Mouse (Mus musculus) olfactory bulb, adult 2 months (tissue): ENCODE results near the gene Agr2. TPM values are rescaled to one million over a fixed set of nuclear protein-coding genes. Genes with fewer than 3 reads are reported as not detected.

ENCODE experiments used
- H3K27ac ChIP-seq: fragments of 200-500 bp; 2 replicates; pipeline ENCODE4 v1.5.1; 2012; ENCODE audit warnings: low read depth, low read length; ENCODE audit not compliant: insufficient read depth
- H3K4me1 ChIP-seq: fragments of 200-500 bp; 2 replicates; pipeline ENCODE4 v1.6.1; 2012; ENCODE audit warnings: low read length; ENCODE audit not compliant: control insufficient read depth, insufficient read depth
- H3K4me3 ChIP-seq: fragments of 200-500 bp; 2 replicates; pipeline ENCODE4 v1.5.1; 2012; ENCODE audit warnings: mild to moderate bottlenecking, low read depth, low read length, moderate library complexity; ENCODE audit not compliant: insufficient read depth
- CTCF ChIP-seq: fragments of 200-500 bp; IDR thresholded peaks from 2 replicates; pipeline ENCODE4 v1.5.1; 2012; ENCODE audit warnings: low read depth, mild to moderate bottlenecking, low read length, moderate library complexity; ENCODE audit not compliant: insufficient read depth
- POLR2A ChIP-seq: fragments of 200-500 bp; IDR thresholded peaks from 2 replicates; pipeline ENCODE4 v1.6.1; 2012; ENCODE audit warnings: mild to moderate bottlenecking, low read depth, low read length, moderate library complexity; ENCODE audit not compliant: insufficient read depth
- WGBS: fragments of 180-500 bp; shearing (Covaris S2); methylation state at CpG from one replicate; pipeline ENCODE4 v1.1.7; 2018; 5-methylcytosine and 5-hydroxymethylcytosine counted together
- polyA plus RNA-seq: library from polyadenylated mRNA; stranded (reverse); fragments of >200 nt; gene quantifications from 2 replicates; pipeline ENCODE4 v1.2.4, GENCODE M21; 2012; ENCODE audit warnings: low replicate concordance; ENCODE audit not compliant: missing spikeins, insufficient read depth, insufficient read length

The Agr2 gene
- not detected in 2 replicates for polyA plus RNA-seq

GRCm38 (mm10) chr12:35992711-35993110 is at the start of gene Agr2:
TSS of gene Agr2 (plus strand) at chr12:35992907.
- Histone ChIP-seq H3K27ac (no peak within 1 kb of the TSS), H3K4me3 (no peak within 1 kb of the TSS), H3K4me1 (no peaks in the 10 kb centered on the region)
- 56% methylated on average over 9 of the region's 9 CpGs for WGBS
- TF ChIP-seq POLR2A, result no peak
- TF ChIP-seq CTCF, result no peak

GRCm38 (mm10) chr12:35951757-35952156 is 41.0 kb upstream of the Agr2 start:
- TF ChIP-seq CTCF (no peak), POLR2A (no peak)
- Histone ChIP-seq H3K27ac (no peak overlapping the region), H3K4me3 (no peak overlapping the region), H3K4me1 (no peaks in the 10 kb centered on the region)
- 72% methylated on average over 1 of the region's 1 CpGs for WGBS

DNA sequence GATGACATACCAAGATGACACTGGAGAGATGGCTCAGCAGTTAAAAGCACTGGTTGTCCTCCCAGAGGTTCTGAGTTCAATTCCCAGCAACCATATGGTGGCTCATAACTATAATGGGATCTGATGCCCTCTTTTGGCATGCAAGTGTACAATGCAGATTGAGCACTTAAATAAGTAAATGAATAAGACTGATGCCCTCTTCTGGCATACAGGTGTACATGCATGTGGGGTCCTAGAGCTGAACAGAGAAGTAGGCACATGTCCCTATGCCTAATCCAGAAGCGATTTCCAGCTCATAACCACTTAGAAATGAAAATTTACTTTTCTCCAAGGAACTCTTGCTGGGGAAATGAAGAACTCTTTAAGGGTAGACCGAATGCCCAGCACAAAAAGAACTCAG is 35.5 kb upstream of the Agr2 start:
- H3K4me3 ChIP-seq, result no peak overlapping the region
- 72% methylated on average over 2 of the region's 2 CpGs for WGBS
- no peak for TF ChIP-seq POLR2A
- no peak for TF ChIP-seq CTCF
- no peak overlapping the region for H3K27ac ChIP-seq
- H3K4me1 ChIP-seq, result no peaks in the 10 kb centered on the region

GRCm38 (mm10) chr12:35966098-35966767 is 26.5 kb upstream of the Agr2 start:
- Histone ChIP-seq H3K4me1 (no peaks in the 10 kb centered on the region), H3K27ac (no peak overlapping the region), H3K4me3 (no peak overlapping the region)
- WGBS, result 73% methylated on average over 7 of the region's 7 CpGs
- no peak for TF ChIP-seq POLR2A
- TF ChIP-seq CTCF, result no peak

- 76% methylated on average over 7 of the region's 7 CpGs for WGBS
- H3K27ac ChIP-seq, result no peak overlapping the region
- no peak for TF ChIP-seq POLR2A
- no peak for TF ChIP-seq CTCF
- H3K4me1 ChIP-seq, result no peaks in the 10 kb centered on the region
- H3K4me3 ChIP-seq, result no peak overlapping the region
These were observed 26.0 kb upstream of the Agr2 start for GRCm38 (mm10) chr12:35966768-35967141.

- TF ChIP-seq POLR2A (no peak), CTCF (no peak)
- 88% methylated on average over 3 of the region's 3 CpGs for WGBS
These were observed 16.8 kb upstream of the Agr2 start for GRCm38 (mm10) chr12:35975898-35976297.

DNA sequence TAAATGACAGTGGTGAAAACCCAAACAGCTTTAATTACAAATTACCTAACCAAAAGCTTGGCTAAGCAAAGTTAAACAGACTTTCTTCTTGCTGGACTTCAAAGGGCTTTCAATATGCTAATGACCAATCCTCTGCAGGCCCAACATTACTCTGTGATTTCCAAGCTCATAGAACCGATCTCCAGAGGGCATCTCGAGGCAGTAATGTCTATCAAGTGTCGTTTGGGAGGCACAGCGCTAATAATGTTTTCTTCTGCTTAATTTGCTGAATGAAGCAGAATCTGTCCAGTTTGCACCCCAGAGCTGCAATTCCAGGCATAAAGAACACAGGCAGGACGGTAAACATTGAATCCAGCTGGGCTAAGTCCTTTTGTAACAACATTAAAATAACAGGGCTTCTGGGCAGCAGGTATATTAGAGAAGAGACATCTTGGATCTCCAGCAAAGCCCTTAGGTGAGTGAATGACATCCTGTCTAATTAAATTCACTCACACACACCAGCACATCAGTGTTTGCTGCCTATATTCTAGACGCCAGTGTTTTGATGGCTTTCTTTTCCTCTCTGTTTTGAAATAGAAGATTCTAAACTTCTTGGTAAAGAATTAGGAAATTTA is 15.0 kb upstream of the Agr2 start:
- TF ChIP-seq POLR2A (no peak), CTCF (no peak)
- H3K4me3 ChIP-seq, result no peak overlapping the region
- 47% methylated on average over 6 of the region's 6 CpGs for WGBS
- no peak overlapping the region for H3K27ac ChIP-seq
- peaks cover 2% of the 10 kb centered on the region; the same call in 1 of the 2 replicates for H3K4me1 ChIP-seq

More at GRCm38 (mm10) chr12:35975898-35976297, 16.8 kb upstream of the Agr2 start:
- no peak overlapping the region for H3K27ac ChIP-seq
- H3K4me3 ChIP-seq, result no peak overlapping the region
- H3K4me1 ChIP-seq, result no peaks in the 10 kb centered on the region

GRCm38 (mm10) chr12:35979625-35980024 is 13.1 kb upstream of the Agr2 start:
- TF ChIP-seq CTCF (no peak), POLR2A (no peak)
- H3K4me1 ChIP-seq, result peaks cover 2% of the 10 kb centered on the region; the same call in 1 of the 2 replicates
- WGBS, result 89% methylated on average over 5 of the region's 5 CpGs
- H3K27ac ChIP-seq, result no peak overlapping the region
- H3K4me3 ChIP-seq, result no peak overlapping the region

- H3K27ac ChIP-seq, result no peak overlapping the region
- TF ChIP-seq POLR2A (no peak), CTCF (no peak)
- no peak overlapping the region for H3K4me3 ChIP-seq
- 57% methylated on average over 6 of the region's 6 CpGs for WGBS
- H3K4me1 ChIP-seq, result peaks cover 2% of the 10 kb centered on the region; the same call in 1 of the 2 replicates
These were observed 10.9 kb upstream of the Agr2 start for GRCm38 (mm10) chr12:35981732-35982360.
